Mouse (Mus musculus) adrenal gland (tissue): ENCODE data around the gene Spast.

ENCODE experiments used
- intact Hi-C: fragments of 180-260 bp; cut with DNase I; formaldehyde crosslinking; loops from one replicate; pipeline ENCODE4 v1.15.1; 2025
- long read RNA-seq, 2 experiments: library from polyadenylated mRNA; unstranded; transcript quantifications; one replicate each; pipeline ENCODE4 v2.0.0; 2020; ENCODE audit warnings: borderline replicate concordance in 1 of 2; ENCODE audit not compliant: insufficient replicate concordance in 1 of 2

The Spast gene
- long read RNA-seq, experiment 1, full-length matches to known transcripts: 13 of 24 reads
- long read RNA-seq, experiment 1, partial matches to known transcripts: 7 of 24 reads
- long read RNA-seq, experiment 1, other reads (novel, unspliced or antisense): 4 of 24 reads
- long read RNA-seq, experiment 2, full-length matches to known transcripts: 9 of 21 reads
- long read RNA-seq, experiment 2, partial matches to known transcripts: 8 of 21 reads
- long read RNA-seq, experiment 2, other reads (novel, unspliced or antisense): 4 of 21 reads

- intact Hi-C loops: loop anchor here (10.0 kb wide), 1 partner anchor 146 kb away; the partner anchor contains the start of gene Yipf4
Measured at GRCm38 (mm10) chr17:74338937-74339804, at the start of gene Spast. TSS of gene Spast (plus strand) at chr17:74338987.

GRCm38 (mm10) chr17:74290198-74290597 lies 48.6 kb upstream of the Spast start:
- intact Hi-C loops: no loop called here

DNA sequence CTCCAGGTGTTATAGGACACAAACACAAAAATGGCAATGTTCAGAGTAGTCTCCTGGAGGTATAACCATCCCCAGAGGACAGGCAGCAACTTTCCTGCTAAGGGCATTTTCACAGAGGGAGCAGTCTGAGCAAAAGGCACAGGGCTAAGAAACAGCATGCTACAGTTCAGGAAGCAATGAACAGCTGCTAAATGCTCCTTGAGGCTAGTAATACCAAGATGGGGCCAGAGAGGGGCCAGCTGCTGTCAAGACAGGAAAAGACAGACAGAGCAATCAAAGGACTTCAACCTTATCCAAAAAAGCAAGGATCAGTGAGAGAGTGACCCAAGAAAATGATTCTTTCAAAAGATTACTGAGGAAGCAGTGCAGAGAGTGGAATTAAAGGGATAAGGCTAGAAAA lies 47.9 kb upstream of the Spast start:
- intact Hi-C loops: no loop called here

DNA sequence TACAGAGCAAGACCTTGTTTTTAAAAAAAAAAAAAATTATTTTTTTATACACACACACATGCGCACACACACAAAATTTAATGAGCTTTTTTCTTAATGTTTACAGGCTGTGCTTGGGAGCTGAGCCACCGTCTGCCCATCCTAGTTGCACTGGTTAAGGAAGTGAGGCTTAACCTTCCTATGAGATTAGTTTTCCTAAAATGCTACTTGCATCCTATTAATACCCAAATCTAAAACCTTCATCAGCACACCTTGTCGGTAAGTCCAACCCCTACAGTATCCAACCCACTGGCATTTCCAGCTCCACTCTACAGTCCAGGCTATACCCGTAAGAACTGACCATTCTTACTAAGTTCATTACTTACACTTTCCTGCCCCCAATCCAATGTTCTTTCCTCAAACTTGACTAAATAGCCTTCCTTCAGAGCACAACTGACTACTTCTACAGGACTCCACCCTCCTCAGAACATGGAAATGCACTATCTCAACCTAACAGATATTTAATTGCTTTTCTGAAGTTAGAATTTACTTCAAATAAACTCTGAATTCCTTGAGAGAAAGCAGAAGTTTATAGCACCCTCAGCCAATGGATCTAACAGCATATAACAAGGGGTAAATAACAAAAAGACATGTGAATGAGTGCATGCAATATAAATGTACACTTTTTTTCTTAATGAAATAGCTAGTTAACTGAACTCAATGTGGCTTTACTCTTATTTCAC lies 47.0 kb upstream of the Spast start:
- intact Hi-C loops: no loop called here

GRCm38 (mm10) chr17:74293687-74294425 lies 44.9 kb upstream of the Spast start:
- intact Hi-C loops: no loop called here

GRCm38 (mm10) chr17:74294426-74295025 lies 44.3 kb upstream of the Spast start:
- intact Hi-C loops: loop anchor here (5.0 kb wide), 2 partner anchors 77 to 272 kb away; no protein-coding TSS in a partner anchor

DNA sequence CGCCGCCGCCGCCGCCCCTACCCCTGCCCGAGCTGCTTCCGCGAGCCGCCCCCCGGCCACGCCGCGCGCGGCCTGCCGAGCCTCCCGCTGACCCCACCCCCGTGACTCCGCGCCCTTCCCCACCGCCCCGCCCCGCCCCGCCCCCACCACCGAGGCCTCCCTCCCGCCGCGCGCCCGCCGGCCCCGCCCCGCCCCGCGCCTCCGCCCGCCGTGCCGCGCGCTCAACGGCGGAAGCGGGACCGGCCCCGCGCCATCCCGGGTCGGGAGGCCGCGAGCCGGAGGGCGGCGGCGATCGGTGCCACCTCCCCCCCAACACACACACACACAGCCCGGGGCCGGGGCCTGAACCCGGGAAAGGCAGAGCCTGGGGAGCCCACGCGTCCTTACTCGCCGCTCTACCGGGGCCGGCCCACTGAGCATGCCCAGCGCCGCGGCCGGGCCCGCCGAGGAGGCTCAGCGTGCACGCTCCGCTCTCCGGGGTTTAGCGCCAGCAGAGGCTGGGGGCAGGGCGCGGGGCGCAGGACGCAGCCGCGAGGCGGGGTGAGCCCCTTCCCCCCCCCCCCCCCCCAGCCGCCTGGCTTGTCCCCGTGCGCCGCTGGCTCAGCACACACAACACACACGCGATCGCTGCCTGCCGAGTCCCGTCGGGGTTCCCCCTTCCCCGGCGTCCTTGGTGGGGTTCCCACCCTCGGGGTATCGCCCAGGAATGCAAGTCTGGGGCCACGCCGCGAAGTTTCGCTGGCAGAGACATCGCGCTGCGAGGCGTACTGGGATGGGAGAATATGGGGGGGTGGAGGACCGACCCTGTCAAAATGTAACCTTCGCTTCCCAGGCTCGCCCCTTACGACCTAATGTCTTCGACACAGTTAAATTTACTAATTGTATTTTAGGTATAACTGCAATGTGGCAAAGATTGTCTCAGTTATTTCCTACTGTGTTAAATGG lies 43.5 kb upstream of the Spast start, which contains the start of gene Memo1:
Memo1 (minus strand) TSS at position 496 of the 945 bp plus-strand sequence.
- intact Hi-C loops: loop anchor here (5.0 kb wide), 2 partner anchors 78 to 273 kb away; no protein-coding TSS in a partner anchor

- intact Hi-C loops: loop anchor here (5.0 kb wide), 2 partner anchors 79 to 274 kb away; no protein-coding TSS in a partner anchor
Measured at GRCm38 (mm10) chr17:74296076-74296823, 42.5 kb upstream of the Spast start.

GRCm38 (mm10) chr17:74296991-74297390 lies 41.8 kb upstream of the Spast start:
- intact Hi-C loops: loop anchor here (5.0 kb wide), 2 partner anchors 80 to 275 kb away; no protein-coding TSS in a partner anchor

DNA sequence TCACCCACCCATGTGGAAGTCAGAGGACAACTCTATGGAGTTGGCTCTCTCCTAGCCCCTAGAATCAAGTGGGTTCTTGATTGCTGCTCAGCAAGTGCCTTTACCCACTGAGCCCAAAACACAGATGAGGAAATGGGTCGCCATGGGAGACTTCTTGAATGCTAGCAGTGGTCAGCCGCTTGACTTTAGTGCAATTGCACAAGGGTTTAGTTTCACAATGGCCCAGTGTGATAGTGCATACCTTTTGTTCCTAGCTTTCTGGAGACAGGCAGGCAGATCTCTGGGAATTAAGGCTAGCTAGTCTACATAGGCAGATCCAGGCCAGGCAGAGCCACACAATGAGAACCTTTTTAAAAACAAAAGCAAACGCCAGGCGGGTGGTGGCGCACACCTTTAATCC lies 38.7 kb upstream of the Spast start:
- intact Hi-C loops: no loop called here

DNA sequence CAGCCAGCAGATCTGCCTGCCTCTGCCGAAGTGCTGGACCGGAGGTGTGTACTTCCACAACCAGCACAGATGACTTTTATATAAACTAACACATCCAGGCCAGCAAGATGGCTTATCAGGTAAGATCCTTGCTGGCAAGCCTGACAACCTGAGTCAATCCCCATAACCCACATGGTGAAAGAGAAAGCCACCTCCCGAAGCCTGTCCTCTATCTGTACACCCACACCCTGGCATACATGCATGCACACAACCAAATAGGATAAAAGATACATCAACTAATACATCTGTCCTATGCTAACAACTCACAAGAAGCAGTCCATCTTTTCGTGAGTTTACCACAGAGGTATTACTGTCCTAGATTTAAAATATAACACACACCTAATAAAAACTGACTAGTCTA lies 34.7 kb upstream of the Spast start:
- intact Hi-C loops: no loop called here

- intact Hi-C loops: no loop called here
Measured at GRCm38 (mm10) chr17:74305616-74306015, 33.2 kb upstream of the Spast start.

DNA sequence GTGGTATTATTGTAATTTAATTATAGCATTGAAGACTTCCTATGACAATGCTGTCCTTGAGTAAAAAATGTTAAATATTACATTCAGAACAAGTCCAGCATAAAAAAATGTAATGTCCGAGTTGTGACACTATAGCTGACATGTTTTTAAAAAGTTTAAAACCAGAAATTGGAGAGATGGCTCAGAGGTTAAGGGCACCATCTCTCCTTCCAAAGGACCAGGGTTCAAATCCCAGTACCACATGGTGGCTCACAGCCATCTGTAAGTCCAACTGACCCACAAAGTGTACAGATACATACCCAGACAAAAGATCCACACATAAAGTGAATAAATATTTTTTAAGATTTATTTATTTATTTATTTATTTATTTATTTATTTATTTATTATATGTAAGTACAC lies 32.8 kb upstream of the Spast start:
- intact Hi-C loops: no loop called here

DNA sequence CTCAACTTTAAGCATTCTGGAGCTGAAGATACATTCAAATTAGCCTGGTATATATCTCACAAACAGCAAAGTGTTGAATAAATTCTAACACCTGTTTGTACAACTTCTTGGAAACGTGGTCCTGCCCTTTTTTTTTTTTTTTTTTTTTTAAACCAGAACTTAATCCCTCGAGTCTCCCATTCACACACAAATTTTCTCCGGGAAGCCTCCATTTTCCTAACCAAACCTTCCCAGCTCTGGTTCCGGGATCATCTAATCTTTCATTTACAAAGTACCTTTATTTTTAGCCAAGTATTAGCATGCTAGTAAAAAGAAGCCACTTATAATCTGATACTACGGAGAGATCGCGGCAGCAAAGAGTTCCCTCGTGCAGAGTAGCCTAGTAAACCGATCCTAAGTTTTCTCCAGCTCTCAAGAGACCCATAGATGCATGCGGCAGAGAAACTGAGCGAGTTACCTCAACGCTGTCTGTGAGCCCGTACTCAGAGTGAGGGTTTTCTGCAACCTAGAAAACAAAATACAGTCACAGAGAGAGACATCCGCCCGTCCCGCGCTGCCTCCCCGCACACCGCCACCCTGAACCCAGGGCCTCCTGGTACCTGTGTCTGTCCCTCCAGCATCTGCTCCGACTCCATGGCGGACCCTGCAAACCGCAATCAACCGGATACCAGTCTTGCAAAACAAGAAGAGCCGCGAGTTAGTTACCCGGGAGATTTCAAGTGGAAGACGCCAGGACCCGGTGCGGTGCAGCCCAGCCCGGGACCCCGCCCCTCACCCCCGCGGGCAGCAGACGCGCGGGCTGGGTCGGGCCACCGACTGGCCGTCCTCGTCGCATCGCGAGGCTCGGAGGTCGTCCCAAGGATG lies 23.1 kb upstream of the Spast start:
- intact Hi-C loops: no loop called here

DNA sequence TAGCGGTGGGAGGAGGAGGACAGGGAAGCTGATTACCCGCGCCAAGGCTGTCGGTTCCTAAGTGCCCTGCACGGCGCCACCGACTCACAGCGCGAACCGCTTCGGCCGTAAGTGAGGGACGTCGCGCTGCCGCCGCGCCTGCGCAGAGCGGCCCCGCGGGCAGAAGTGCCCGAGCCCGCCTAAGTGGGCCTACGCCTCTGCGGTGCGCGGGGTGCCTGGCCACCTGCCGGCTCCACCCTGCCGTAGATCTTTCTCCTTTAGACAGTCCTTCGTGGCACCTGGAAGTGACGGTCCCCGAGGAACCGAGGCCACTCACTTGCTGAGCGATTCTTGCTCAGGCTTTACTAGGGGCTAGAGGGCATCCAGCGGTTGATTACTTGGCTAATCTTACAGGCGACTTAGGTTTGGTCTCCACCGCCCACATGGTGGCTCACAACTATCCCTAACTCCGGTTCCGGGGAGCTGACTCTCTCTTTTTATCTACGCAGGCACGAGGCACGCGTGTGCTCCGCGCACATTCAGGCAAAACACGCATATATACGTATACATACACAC lies 22.4 kb upstream of the Spast start:
- intact Hi-C loops: no loop called here

DNA sequence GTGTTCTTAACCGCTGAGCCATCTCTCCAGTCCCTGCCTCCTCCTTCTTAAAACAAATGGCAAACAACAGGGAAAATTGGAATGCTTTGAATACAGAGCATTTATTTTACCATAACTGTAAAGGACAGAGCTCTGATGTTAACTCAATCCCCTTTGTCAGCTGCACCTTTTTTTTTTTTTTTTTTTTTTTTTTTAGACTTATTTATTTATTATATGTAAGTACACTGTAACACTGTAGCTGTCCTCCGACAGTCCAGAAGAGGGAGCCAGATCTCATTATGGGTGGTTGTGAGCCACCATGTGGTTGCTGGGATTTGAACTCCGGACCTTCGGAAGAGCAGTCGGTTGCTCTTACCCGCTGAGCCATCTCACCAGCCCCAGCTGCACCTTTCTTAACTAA lies 20.1 kb upstream of the Spast start:
- intact Hi-C loops: no loop called here

GRCm38 (mm10) chr17:74322400-74323054 lies 16.3 kb upstream of the Spast start:
- intact Hi-C loops: no loop called here
